25 mouse cellular contexts compared by ENCODE assay signal in the genomic region with DNA sequence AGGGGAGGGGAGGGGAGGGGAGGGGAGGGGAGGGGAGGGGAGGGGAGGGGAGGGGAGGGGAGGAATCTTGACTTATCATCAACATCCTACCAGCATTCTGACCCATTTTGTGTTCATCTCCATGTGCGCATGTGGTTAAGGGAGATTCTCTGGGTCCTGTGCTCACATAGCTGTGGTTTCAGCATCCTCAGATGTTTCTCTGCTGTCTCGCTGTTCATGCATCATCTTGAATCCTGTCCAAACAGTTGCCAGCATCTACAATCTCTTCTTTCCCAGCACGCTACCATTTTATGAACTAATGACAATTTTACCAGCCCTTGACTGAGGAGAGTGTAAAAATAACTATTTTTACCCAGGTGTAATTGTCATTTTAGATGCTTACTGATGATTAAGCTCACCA.
"Had no signal": no experiment of that assay in that cellular context is flagged by ENCODE, and none has a peak within 500 bp of the region (broad histone marks: within the 10 kb centered on the region; RNA-seq: fewer than 3 reads in every experiment).

No protein-coding gene starts in this region.

- H3K27ac ChIP-seq: embryonic facial prominence, embryonic 12.5 days; embryonic facial prominence, embryonic 15.5 days; forebrain, embryonic 10.5 days; forebrain, embryonic 12.5 days; forebrain, embryonic 13.5 days; forebrain, embryonic 15.5 days; gastrocnemius, adult 2 months; heart, adult 2 months; heart, embryonic 10.5 days had no signal

- ATAC-seq: forebrain, postnatal 0 days had no signal

- H3K27me3 ChIP-seq: embryonic facial prominence, embryonic 12.5 days; embryonic facial prominence, embryonic 15.5 days; forebrain, embryonic 12.5 days; forebrain, embryonic 13.5 days; forebrain, embryonic 15.5 days had no signal

- H3K9ac ChIP-seq: embryonic facial prominence, embryonic 12.5 days; embryonic facial prominence, embryonic 15.5 days; forebrain, embryonic 12.5 days; forebrain, embryonic 13.5 days; forebrain, embryonic 15.5 days; forebrain, postnatal 0 days had no signal

- DNase-seq: cerebellum, adult 9-10 months; cerebellum, adult 9-11 months; cerebellum, postnatal 10 days; cerebellum, postnatal 14 days; cerebellum, postnatal 25 days; cerebellum, postnatal 36 days; embryo, embryonic 11 days; forebrain, postnatal 0 days; gastrocnemius, adult 2 months; gastrocnemius, postnatal 10 days; gastrocnemius, postnatal 14 days; gastrocnemius, postnatal 25 days; gastrocnemius, postnatal 36 days; heart, adult 11 months; heart, adult 18-20 months; heart, adult 2 months had no signal

- H3K4me2 ChIP-seq: embryonic facial prominence, embryonic 12.5 days; embryonic facial prominence, embryonic 15.5 days; forebrain, embryonic 12.5 days; forebrain, embryonic 13.5 days; forebrain, embryonic 15.5 days; heart, embryonic 11.5 days had no signal

- H3K4me3 ChIP-seq: embryonic facial prominence, embryonic 12.5 days; embryonic facial prominence, embryonic 15.5 days; erythroblast, embryonic 14.5 days; forebrain, embryonic 10.5 days; forebrain, embryonic 12.5 days; forebrain, embryonic 13.5 days; forebrain, embryonic 15.5 days; gastrocnemius, adult 2 months; heart, adult 2 months; heart, embryonic 10.5 days had no signal

- H3K4me1 ChIP-seq: embryonic facial prominence, embryonic 12.5 days; forebrain, embryonic 10.5 days; forebrain, embryonic 13.5 days; forebrain, embryonic 15.5 days; heart, embryonic 10.5 days had no signal

- H3K36me3 ChIP-seq: embryonic facial prominence, embryonic 12.5 days; embryonic facial prominence, embryonic 15.5 days; forebrain, embryonic 10.5 days; forebrain, embryonic 12.5 days; forebrain, embryonic 15.5 days; heart, embryonic 10.5 days had no signal

- H3K9me3 ChIP-seq: embryonic facial prominence, embryonic 12.5 days; embryonic facial prominence, embryonic 15.5 days; forebrain, embryonic 10.5 days; forebrain, embryonic 12.5 days; forebrain, embryonic 13.5 days; forebrain, embryonic 15.5 days; heart, embryonic 10.5 days had no signal
